Mouse (Mus musculus): ENCODE measurements around the gene Rtf2.

Gene Rtf2

DNA sequence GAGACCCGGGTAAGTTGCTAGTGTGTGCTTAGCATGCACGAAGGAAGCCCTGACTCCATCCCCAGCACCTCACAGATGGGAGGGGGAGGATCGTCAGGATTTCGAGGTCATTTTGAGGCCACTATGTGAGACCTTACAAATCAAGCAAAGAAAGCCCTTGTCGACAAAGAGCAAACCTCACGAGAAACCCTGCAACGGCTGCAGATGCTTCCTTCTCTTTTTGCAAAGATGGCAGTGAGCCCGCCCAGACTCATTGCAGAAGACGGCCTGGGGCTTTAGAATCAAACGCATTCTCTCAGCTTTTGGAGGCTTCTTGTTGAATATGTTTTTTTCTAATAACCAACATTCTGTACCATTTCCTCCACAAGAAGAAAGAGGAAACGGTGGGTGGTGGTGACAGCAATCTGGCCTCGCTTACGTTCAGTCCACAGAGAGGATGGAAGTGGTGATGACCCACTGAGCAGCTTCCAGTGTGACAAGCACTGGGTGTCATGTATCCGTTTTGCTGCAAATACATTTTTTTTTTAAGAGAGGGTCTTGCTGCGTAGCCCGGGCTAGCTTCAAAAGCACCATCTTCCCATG is 2.9 kb upstream of the Rtf2 start:
- DNase-seq (ENCODE audit: low spot score in 2 of 2) = no peak

DNA sequence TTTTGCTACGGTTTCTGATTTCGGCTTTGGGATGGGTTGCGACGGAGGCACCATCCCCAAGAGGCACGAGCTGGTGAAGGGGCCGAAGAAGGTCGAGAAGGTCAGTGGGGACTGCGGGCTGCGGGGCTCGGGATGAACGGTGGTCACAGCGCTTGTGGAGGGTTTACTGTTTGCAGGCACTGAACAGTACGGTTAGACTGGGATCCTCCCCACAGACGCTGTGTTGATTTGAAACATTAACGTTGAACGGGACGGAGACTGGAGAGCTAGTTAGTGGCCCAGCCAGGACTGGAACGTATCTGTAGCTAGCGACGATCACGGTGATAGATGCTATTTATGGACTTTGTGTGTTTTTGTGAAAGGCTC is 267 bp downstream of the Rtf2 start:
- no peak for DNase-seq (ENCODE audit: low spot score in 2 of 2)

DNA sequence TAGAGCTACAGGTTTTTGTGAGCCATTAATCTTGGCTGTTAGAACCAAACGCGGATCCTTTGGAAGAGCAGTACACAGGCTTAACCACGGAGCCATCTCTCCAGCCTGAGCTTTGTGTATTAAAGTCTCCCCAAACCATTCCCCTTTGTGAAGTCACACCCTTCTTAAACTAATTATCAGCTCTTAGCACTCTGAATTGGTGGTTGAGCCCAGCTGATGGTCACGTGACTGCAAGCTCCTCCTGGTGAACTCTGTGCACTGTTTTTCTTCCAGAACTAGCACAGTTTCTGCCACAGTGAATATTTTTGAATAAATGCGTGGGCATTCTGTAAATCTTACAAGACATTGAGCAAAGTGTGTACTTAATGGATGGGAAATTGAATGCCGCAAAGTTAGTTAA is 820 bp downstream of the Rtf2 start:
- no peak for DNase-seq (ENCODE audit: low spot score in 2 of 2)

DNA sequence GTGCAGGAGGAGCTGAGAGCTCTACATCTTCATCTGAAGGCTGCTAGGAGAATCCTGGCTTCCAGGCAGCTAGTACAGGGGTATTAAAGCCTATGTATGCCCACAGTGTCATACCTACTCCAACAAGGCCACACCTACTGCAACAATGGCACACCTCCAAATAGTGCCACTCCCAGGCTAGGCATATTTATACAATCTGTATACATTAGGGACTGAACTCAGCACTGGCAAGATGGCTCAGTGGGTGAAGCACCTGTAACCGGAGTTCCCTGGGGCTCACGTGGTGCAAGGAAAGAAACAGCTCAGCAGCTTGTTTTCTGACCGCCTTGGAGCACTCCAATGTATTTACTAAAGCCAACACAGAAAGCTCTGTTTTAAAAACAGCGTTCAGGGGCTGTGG is 5.3 kb downstream of the Rtf2 start:
- no peak for DNase-seq (ENCODE audit: low spot score in 2 of 2)

DNA sequence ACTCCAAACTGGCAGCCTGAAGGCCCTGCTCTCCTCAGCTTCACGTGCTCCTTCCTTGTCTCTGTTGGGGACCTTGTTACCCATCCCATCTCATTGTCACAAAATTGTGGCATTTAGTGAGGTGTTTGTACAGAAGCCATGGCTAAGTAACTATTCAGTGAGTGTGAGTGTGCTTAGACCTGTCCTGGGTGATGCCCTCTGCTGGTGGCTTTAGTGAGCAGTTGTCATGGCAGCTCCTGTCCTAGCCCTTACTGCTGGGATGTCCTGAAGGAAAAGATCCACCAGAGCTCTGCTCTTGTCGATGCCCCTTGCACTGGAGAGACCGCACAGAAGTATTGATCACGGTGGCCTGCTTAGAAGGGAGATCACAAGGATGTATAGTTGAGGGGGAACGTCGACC is 7.0 kb downstream of the Rtf2 start:
- DNase-seq (ENCODE audit: low spot score in 2 of 2) = no peak

DNA sequence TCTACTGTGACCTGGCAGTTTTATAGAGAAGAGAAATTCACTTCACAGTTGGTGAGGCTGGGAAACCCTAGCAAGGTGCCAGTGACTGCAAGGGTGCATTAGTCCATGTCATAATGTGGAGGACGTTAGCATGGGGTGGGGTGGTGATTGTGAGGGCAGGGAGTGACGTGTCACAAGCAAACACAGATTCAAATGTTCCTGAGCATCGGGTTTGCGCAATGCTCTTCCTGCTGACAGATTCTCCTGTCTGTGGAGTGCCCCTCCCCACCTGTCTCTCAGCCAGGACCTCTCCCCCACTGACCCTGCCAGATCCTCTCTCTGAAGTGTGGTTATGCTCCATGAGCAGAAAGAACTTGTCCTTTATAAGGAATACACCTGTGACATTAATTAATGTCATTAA is 8.0 kb downstream of the Rtf2 start:
- no peak for DNase-seq (ENCODE audit: low spot score in 2 of 2)

DNA sequence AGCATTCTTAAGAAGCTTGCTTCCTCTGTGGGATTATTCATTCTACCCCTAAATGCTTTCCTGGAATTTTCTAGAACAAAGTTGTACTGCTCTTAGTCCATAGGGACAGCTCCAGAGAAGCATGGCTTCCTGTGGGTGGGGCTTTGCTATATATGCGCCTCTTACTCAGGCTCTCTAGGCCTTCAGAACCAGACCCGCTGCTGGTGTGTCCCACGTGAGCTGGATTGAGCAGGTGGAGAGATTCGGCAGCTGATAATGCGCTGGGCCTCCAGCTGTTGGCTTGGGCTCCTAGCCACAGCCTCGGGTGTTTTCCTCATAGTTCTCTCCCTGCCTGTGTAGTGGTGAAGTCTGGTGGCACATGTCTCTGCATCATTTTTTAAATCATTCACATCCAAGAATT is 10.3 kb downstream of the Rtf2 start:
- DNase-seq (ENCODE audit: low spot score in 2 of 2) = no peak

DNA sequence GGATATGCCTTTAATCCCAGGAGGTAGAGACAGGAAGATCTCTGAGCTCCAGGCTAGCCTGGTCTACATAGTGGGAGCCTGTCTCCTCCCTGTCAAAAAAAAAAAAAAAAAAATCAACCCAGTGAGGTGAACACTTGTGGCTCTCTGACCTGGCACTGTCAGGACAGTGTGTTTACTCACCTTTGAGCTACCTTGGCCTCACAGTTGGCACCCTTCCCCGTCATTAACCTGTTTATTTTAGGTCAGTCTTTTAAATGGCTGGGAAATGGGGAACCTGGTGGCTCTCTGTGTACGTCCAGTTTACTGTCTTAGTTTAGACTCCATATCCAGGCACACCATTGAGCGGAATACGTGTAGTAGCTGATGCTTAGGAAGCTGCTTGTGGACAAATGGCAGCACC is 11.7 kb downstream of the Rtf2 start:
- no peak for DNase-seq (ENCODE audit: low spot score in 2 of 2)

DNA sequence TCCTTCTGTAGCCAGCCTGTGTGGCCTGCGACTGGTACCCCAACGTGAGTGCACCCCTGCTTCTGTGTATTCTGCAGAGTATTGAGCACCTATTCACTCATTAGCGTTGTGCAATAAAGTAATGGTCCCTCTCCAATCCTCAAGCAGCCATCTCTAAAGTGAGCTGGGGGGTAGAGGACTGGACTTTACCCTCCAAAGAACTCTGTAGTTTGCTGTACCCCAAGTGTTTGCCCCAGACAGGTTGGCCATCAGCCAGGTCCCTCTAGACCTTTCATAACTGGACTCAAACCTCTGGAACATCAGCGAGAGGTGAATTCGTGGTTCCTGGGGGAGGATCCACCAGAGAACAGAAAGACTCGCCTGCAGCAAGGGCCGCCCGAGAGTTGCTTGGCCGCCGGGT is 12.1 kb downstream of the Rtf2 start:
- no peak for DNase-seq (ENCODE audit: low spot score in 2 of 2)

DNA sequence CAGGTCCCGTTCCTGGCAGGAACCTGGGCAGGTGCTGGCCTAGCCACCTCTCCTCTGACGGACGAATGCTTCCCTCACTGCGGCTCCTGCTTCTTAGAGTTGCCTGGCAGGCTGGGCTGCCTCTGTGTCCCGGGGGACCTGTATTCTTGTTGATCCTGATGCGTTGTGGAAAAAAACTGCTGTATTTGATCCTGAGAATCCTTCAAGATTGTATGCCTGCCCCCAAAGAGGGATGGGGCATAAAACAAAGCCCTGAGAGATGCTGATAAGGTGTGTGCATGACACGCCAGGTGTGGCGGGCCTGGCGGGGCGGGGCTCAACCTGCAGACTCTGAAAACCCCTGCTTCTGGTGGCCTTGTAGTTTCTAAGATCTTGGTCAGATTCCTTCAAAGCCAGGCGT is 18.1 kb downstream of the Rtf2 start, which contains the start of gene Gcnt7:
Gene Gcnt7 (minus strand): TSS at position 101 of the 400 bp plus-strand sequence.
- no peak for DNase-seq (ENCODE audit: low spot score in 2 of 2)

DNA sequence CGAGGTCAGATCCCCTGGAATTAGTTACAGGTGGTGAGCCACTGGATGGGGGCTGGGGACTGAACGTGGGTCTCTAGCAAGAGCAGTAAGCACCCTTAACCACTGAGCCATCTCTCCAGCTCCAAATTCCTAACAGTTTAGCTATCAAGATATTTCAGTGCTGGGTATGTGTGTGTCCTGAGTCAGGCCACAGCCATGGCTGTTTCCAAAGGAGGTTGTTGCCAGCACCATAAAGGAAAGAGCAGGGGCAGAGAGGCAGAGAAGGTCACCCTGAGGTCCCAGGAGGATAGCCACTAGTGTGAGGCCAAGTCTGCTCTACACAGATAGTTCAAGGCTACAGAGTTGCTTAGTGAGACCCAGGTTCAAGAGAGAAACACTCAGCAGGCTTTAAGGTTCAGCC is 20.3 kb downstream of the Rtf2 start:
- no peak for DNase-seq (ENCODE audit: low spot score in 2 of 2)

DNA sequence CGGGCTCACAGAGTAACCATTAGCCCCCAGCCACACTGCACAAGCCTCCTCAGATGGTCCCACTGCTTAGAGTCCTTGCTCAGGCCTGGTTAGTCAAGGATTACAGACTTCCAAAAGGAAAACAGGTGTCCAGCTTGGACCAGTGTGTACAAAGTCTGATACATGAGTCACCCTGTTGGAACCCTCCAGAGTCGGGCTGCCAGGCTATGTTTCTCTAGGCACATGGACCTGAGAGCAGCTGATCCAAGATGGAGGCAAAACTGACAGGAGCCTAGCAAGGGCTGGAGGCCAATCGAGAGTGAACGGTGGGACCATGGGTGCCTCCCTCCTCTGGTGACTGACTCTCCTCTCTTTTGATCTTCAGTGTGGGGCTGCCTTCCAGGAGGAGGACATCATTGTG is 22.5 kb downstream of the Rtf2 start:
- DNase-seq (ENCODE audit: low spot score in 2 of 2) = no peak

DNA sequence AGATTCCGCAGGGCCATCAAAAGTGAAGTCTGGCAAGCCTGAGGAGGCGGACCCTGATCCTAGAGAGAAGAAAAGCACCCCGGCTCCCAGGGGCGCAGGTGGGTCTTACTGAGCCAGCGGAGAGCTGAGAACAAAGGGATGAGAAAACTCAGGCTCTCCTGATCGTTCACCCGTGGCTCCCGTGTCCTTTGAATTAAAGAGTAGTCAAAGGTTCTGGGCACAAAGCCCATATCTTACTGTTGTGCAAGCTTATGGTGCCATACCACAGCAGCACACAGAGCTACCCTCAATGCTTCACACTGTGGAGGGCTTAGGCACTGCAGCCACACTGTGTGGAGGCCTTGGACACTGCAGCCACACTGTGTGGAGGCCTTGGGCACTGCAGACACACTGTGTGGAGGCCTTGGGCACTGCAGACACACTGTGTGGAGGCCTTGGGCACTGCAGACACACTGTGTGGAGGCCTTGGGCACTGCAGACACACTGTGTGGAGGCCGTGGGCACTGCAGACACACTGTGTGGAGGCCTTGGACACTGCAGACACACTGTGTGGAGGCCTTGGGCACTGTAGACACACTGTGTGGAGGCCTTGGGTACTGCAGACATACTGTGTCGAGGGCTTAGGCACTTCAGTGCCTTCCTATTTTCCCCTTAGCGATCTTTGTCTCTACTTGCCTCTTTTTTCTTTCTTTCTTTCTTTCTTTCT is 26.2 kb downstream of the Rtf2 start:
- DNase-seq (ENCODE audit: low spot score in 2 of 2) = no peak

DNA sequence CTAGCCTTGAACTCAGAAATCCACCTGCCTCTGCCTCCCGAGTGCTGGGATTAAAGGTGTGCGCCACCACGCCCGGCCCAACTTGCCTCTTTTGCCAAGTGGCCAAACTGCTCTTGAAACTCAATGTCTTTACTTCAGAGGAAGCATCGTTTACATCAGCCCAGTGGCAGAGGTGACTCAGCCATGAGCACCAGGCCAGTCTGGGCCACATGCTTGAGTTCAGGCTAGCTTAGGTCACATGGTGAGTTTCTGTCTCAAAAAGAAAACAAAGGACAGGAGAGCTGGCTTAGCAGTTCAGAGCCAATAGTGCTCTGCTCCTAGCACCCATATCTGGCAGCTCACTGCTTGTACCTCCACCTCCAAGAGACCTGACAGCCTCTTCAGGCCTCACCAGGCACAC is 26.9 kb downstream of the Rtf2 start:
- no peak for DNase-seq (ENCODE audit: low spot score in 2 of 2)

DNA sequence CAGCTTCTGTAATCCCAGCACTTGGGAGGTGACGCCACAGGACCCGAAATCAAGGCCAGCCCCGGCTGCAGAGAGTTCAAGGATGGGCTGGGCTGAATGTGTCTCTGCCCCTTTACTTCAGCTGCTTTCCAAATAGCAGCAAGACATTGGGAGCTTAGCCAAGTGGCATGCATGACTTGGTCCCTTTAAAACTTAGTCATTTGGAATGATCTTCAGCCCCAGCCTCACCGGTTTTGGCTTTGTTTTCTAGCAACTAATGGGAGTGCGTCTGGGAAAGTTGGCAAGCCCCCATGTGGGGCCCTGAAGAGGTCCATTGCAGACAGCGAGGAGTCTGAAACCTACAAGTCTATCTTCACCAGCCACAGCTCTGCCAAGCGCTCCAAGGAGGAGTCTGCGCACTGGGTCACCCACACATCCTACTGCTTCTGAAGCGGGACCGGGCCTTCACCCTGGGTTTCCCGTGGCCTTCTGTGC is 28.0 kb downstream of the Rtf2 start:
- DNase-seq (ENCODE audit: low spot score in 2 of 2) = peak in 1 of 2 experiments; percentile 16

DNA sequence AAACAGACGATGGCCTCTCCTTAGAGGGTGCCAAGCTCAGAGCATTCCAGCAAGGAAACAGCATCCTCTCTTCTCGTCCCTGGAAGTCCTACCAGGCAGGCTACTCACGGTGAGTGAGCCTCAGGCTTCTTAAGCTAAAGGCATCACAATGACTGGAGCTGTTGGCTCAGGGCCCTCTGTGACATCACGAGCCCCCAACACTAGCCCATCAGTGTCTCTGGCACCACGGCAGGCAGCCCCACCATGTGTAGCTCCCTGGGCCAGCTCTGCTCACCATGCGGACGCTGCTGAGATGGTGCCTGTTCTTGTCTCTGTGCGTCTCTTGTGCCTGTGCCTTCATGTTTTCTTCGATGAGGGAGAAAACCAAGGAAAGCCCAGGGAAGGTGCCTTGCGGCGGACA is 32.0 kb downstream of the Rtf2 start, which contains the start of gene Fam209:
Gene Fam209 (plus strand): TSS at position 203 of the 400 bp plus-strand sequence.
- no peak for DNase-seq (ENCODE audit: low spot score in 2 of 2)

DNA sequence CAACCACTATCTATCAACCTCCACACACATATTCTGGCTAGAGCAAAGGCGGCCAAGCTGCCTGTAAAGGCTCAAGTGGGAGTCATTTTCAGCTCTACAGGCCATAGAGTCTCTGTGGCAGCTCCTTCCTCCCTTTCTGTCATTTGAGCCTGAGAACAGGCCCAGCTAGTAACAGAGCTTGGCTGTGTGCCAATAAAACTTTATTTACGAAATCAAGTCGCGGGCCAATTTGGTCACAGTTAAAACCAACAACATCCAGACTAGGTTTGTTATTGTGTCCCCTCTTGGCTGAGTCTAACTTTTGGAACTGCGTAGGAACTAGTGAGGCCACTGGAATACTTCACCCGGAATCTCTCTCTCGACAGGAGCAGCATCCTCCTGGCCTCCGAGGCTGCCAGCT is 33.2 kb downstream of the Rtf2 start:
- no peak for DNase-seq (ENCODE audit: low spot score in 2 of 2)

DNA sequence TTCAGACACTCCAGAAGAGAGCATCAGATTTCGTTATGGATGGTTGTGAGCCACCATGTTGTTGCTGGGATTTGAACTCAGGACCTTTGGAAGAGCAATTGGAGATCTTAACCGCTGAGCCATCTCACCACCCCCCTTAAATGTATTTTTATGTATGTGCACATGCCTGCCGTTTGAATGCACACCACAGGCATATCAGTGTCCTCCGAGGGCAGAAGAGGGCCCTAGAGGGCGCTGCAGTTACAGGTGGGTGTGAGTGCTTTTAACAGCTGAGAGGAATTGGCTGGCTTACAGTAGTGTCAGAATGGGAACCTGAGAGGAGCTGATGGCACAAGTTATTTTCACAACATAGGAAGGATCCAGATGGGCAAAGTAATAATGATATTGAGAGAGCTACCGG is 34.6 kb downstream of the Rtf2 start:
- DNase-seq (ENCODE audit: low spot score in 2 of 2) = no peak

DNA sequence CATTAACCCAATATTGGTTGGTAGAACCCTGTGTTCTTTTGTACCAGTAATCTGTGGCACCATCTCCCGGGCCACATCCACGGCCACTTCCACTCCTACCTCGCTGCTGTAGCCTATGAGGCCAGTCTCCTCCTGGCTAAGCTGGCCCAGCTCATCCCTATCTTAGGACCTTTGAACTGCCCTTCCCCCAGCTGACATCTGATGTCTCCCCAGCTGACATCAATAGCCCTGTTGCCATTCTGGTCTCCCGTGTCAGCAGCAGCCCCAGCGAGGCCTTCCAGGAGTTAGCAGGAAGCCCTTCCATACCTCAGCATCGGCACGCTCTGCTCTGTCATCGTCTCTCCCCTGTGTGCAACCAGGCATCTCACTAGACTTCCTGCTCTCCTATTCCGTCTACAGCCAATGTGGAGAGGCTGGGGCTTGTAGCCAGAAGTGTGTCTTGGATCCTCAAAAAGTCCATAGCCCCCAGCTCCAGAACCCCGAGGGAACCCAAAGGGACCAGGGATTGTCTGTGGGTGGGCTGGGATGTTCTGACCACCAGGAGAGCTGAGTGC is 36.4 kb downstream of the Rtf2 start:
- DNase-seq (ENCODE audit: low spot score in 2 of 2) = no peak

DNA sequence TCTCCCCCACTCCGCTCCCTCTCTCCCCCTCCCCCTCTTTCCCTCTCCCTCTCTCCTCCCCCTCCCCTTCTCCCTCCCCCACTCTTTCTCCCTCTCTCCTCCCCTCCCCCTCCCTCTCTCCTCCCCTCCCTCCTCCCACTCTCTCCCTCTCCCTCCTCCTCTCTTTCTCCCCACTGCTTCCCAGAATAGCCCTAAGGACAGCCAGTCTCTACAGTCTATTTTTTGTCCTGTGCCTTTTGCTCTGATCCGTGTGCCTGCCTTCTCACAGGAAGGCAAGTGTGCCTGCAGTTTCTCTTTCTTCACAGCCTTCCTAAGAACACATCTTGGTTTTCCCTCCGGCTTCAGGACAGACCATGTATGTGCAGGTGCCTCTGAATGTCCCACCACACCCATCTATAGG is 37.0 kb downstream of the Rtf2 start:
- DNase-seq (ENCODE audit: low spot score in 2 of 2) = no peak

DNA sequence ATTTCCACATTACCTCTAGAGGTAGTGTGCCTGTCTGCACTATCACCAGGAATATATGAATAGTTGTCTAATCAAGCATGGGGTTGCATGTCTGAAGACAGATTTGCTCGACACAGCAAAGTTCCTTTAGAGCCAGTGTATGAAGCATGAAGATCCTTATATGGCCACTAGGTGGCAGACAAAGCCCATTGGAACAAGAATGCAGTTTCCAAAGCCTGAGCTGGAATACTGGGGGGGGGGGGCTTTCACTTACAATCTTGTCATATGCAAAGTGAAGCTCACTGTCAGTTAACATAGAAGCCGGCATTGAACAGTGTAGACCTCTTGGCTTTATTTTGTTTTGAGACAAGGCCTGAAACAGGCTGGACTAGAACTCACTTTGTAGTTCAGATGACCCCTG is 37.5 kb downstream of the Rtf2 start:
- DNase-seq (ENCODE audit: low spot score in 2 of 2) = peak in 1 of 2 experiments; percentile 71

DNA sequence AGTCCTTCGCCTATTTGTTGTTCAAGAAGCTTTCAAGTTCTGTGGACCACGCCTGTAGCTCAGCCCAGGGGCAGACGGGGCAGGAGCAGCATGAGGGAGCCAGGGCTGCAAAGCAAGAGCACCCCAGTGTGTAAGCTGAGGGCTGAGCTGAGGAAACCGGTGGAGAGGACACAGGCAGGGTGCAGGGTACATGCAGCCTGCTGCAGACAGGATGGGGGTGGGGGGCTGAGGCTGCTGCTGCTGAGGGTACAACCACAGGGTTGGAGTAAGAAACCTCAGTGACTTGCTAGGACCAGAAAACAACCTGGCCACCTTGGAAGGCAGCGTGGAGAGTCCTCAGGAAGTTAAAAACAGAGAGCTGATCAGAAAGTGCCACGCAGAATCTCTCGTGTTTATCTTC is 39.9 kb downstream of the Rtf2 start:
- no peak for DNase-seq (ENCODE audit: low spot score in 2 of 2)

DNA sequence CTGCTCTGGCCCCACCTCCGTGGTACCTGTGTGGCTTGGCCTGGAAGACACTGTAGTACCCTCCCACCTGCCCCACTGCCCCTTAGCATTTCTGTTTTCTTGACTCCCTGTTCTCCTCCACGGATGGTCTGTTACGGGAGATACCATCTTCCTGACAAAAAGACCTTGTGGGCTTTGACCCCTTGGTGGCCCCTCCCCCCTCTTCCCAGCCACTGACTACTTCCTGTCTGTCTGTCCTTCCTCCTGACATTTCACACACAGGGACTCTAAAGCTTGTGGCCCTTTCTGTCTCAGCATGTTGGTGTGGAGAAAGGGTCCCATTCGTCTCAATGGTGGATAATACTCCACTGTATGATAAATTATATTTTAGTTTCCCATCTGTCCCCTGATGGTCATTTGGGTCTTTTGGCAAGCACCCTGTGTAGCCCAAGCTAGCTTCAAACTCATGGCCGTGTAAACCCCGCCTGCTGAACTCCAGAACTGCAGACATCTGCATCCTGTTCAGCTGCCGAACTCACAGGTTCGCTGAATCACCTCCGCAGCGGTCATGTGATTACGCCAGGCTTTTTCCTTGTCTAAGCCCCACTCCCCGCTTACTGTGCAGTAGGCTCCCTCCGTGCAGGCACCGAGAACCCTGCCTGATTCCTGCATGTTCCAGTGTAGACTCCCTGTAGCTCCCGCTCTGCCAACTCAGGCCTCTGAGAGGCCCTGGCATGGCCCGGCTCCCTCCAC is 41.5 kb downstream of the Rtf2 start:
- no peak for DNase-seq (ENCODE audit: low spot score in 2 of 2)
